Mouse (Mus musculus): ENCODE data around the gene Rnf103. TPM values are rescaled to one million over a fixed set of nuclear protein-coding genes. Genes with fewer than 3 reads are reported as not detected.
"Not testable (repeated sequence)": the region's sequence is repeated elsewhere in the genome, so short reads cannot be mapped to it uniquely, and the experiment has no call there.

Gene Rnf103
- 13.1 and 13.8 TPM in 2 replicates for polyA plus RNA-seq (2015; fragmentation: Nextera tagmentation; extraction: Ambion mirVana)

- peak; percentile 98 for ATAC-seq (replicated peaks; ENCODE audit: extremely low read depth, insufficient read depth, low FRiP score)
- Histone ChIP-seq H3K36me3 (ENCODE audit: control insufficient read depth, insufficient read depth) (peaks cover 9% of the 10 kb centered on the region; the same call in 1 of the 2 replicates), H3K27me3 (ENCODE audit: control insufficient read depth, insufficient read depth, low read length) (no peaks in the 10 kb centered on the region), H3K4me1 (ENCODE audit: control insufficient read depth, insufficient read depth, low read length) (peaks cover 12% of the 10 kb centered on the region), H3K4me2 (ENCODE audit: low read depth, low read length) (peak within 1 kb of the TSS; percentile 66), H3K9ac (ENCODE audit: low read length) (peak within 1 kb of the TSS; percentile 100), H3K4me3 (ENCODE audit: low read length) (peak within 1 kb of the TSS; percentile 88), H3K9me3 (replicated peaks; ENCODE audit: control insufficient read depth, low read length) (no peaks in the 10 kb centered on the region), H3K27ac (ENCODE audit: low read length) (peak within 1 kb of the TSS; percentile 98)
- WGBS: under 1% methylated on average over 69 of the region's 79 CpGs
These were observed at the start of gene Rnf103 for GRCm38 (mm10) chr6:71493675-71494340. Gene Rnf103 (plus strand): TSS chr6:71493894.

GRCm38 (mm10) chr6:71444756-71445155, 48.9 kb upstream of the Rnf103 start:
- no peaks in the 10 kb centered on the region for H3K27me3 ChIP-seq (ENCODE audit: control insufficient read depth, insufficient read depth, low read length)
- no peak overlapping the region for H3K27ac ChIP-seq (ENCODE audit: low read length)
- no peak overlapping the region for H3K4me2 ChIP-seq (ENCODE audit: low read depth, low read length)
- no peak overlapping the region for H3K9ac ChIP-seq (ENCODE audit: low read length)
- H3K4me1 ChIP-seq (ENCODE audit: control insufficient read depth, insufficient read depth, low read length): peaks cover 4% of the 10 kb centered on the region
- ATAC-seq (replicated peaks; ENCODE audit: extremely low read depth, insufficient read depth, low FRiP score): no peak
- WGBS: 52% methylated on average over 1 of the region's 1 CpGs
- no peak overlapping the region for H3K4me3 ChIP-seq (ENCODE audit: low read length)
- H3K36me3 ChIP-seq (ENCODE audit: control insufficient read depth, insufficient read depth): no peaks in the 10 kb centered on the region
- H3K9me3 ChIP-seq (replicated peaks; ENCODE audit: control insufficient read depth, low read length): no peaks in the 10 kb centered on the region

- Histone ChIP-seq H3K4me2 (ENCODE audit: low read depth, low read length) (no peak overlapping the region), H3K4me3 (ENCODE audit: low read length) (no peak overlapping the region), H3K9me3 (replicated peaks; ENCODE audit: control insufficient read depth, low read length) (no peaks in the 10 kb centered on the region), H3K9ac (ENCODE audit: low read length) (no peak overlapping the region), H3K4me1 (ENCODE audit: control insufficient read depth, insufficient read depth, low read length) (peaks cover 4% of the 10 kb centered on the region), H3K36me3 (ENCODE audit: control insufficient read depth, insufficient read depth) (no peaks in the 10 kb centered on the region), H3K27ac (ENCODE audit: low read length) (no peak overlapping the region), H3K27me3 (ENCODE audit: control insufficient read depth, insufficient read depth, low read length) (no peaks in the 10 kb centered on the region)
- 75% methylated on average over 6 of the region's 6 CpGs for WGBS
- no peak for ATAC-seq (replicated peaks; ENCODE audit: extremely low read depth, insufficient read depth, low FRiP score)
These were observed 48.1 kb upstream of the Rnf103 start for GRCm38 (mm10) chr6:71445560-71445959.

- H3K4me2 ChIP-seq (ENCODE audit: low read depth, low read length): no peak overlapping the region
- H3K9me3 ChIP-seq (replicated peaks; ENCODE audit: control insufficient read depth, low read length): no peaks in the 10 kb centered on the region
- no peak overlapping the region for H3K27ac ChIP-seq (ENCODE audit: low read length)
- 68% methylated on average over 2 of the region's 2 CpGs for WGBS
- no peak overlapping the region for H3K9ac ChIP-seq (ENCODE audit: low read length)
- no peak overlapping the region for H3K4me3 ChIP-seq (ENCODE audit: low read length)
- no peak for ATAC-seq (replicated peaks; ENCODE audit: extremely low read depth, insufficient read depth, low FRiP score)
- no peaks in the 10 kb centered on the region for H3K36me3 ChIP-seq (ENCODE audit: control insufficient read depth, insufficient read depth)
- no peaks in the 10 kb centered on the region for H3K4me1 ChIP-seq (ENCODE audit: control insufficient read depth, insufficient read depth, low read length)
- no peaks in the 10 kb centered on the region for H3K27me3 ChIP-seq (ENCODE audit: control insufficient read depth, insufficient read depth, low read length)
These were observed 40.9 kb upstream of the Rnf103 start for GRCm38 (mm10) chr6:71452792-71453191.

GRCm38 (mm10) chr6:71453983-71454739, 39.5 kb upstream of the Rnf103 start:
- H3K27me3 ChIP-seq (ENCODE audit: control insufficient read depth, insufficient read depth, low read length); ATAC-seq (replicated peaks; ENCODE audit: extremely low read depth, insufficient read depth, low FRiP score); H3K36me3 ChIP-seq (ENCODE audit: control insufficient read depth, insufficient read depth); H3K9ac ChIP-seq (ENCODE audit: low read length); H3K4me1 ChIP-seq (ENCODE audit: control insufficient read depth, insufficient read depth, low read length); H3K27ac ChIP-seq (ENCODE audit: low read length); H3K4me2 ChIP-seq (ENCODE audit: low read depth, low read length); H3K9me3 ChIP-seq (replicated peaks; ENCODE audit: control insufficient read depth, low read length); H3K4me3 ChIP-seq (ENCODE audit: low read length): not testable (repeated sequence)

GRCm38 (mm10) chr6:71457956-71458608, 35.6 kb upstream of the Rnf103 start:
- no peaks in the 10 kb centered on the region for H3K36me3 ChIP-seq (ENCODE audit: control insufficient read depth, insufficient read depth)
- no peak overlapping the region for H3K9ac ChIP-seq (ENCODE audit: low read length)
- H3K9me3 ChIP-seq (replicated peaks; ENCODE audit: control insufficient read depth, low read length): no peaks in the 10 kb centered on the region
- no peak overlapping the region for H3K27ac ChIP-seq (ENCODE audit: low read length)
- H3K27me3 ChIP-seq (ENCODE audit: control insufficient read depth, insufficient read depth, low read length): no peaks in the 10 kb centered on the region
- no peak overlapping the region for H3K4me2 ChIP-seq (ENCODE audit: low read depth, low read length)
- no peaks in the 10 kb centered on the region for H3K4me1 ChIP-seq (ENCODE audit: control insufficient read depth, insufficient read depth, low read length)
- H3K4me3 ChIP-seq (ENCODE audit: low read length): no peak overlapping the region
- WGBS: 58% methylated on average over 8 of the region's 8 CpGs
- no peak for ATAC-seq (replicated peaks; ENCODE audit: extremely low read depth, insufficient read depth, low FRiP score)

- Histone ChIP-seq H3K4me3 (ENCODE audit: low read length) (no peak overlapping the region), H3K27ac (ENCODE audit: low read length) (no peak overlapping the region), H3K36me3 (ENCODE audit: control insufficient read depth, insufficient read depth) (no peaks in the 10 kb centered on the region), H3K9ac (ENCODE audit: low read length) (no peak overlapping the region), H3K4me1 (ENCODE audit: control insufficient read depth, insufficient read depth, low read length) (no peaks in the 10 kb centered on the region), H3K9me3 (replicated peaks; ENCODE audit: control insufficient read depth, low read length) (no peaks in the 10 kb centered on the region), H3K27me3 (ENCODE audit: control insufficient read depth, insufficient read depth, low read length) (no peaks in the 10 kb centered on the region), H3K4me2 (ENCODE audit: low read depth, low read length) (no peak overlapping the region)
- no peak for ATAC-seq (replicated peaks; ENCODE audit: extremely low read depth, insufficient read depth, low FRiP score)
- WGBS: 89% methylated on average over 3 of the region's 3 CpGs
These were observed 28.5 kb upstream of the Rnf103 start for GRCm38 (mm10) chr6:71465146-71465545.

- Histone ChIP-seq H3K9me3 (replicated peaks; ENCODE audit: control insufficient read depth, low read length) (no peaks in the 10 kb centered on the region), H3K4me3 (ENCODE audit: low read length) (no peak overlapping the region), H3K27ac (ENCODE audit: low read length) (no peak overlapping the region), H3K27me3 (ENCODE audit: control insufficient read depth, insufficient read depth, low read length) (no peaks in the 10 kb centered on the region), H3K4me1 (ENCODE audit: control insufficient read depth, insufficient read depth, low read length) (no peaks in the 10 kb centered on the region), H3K36me3 (ENCODE audit: control insufficient read depth, insufficient read depth) (no peaks in the 10 kb centered on the region), H3K4me2 (ENCODE audit: low read depth, low read length) (no peak overlapping the region), H3K9ac (ENCODE audit: low read length) (no peak overlapping the region)
- ATAC-seq (replicated peaks; ENCODE audit: extremely low read depth, insufficient read depth, low FRiP score): no peak
- WGBS: 75% methylated on average over 4 of the region's 4 CpGs
These were observed 25.9 kb upstream of the Rnf103 start for GRCm38 (mm10) chr6:71467766-71468165.

GRCm38 (mm10) chr6:71469291-71469690, 24.4 kb upstream of the Rnf103 start:
- no peaks in the 10 kb centered on the region for H3K9me3 ChIP-seq (replicated peaks; ENCODE audit: control insufficient read depth, low read length)
- no peak overlapping the region for H3K27ac ChIP-seq (ENCODE audit: low read length)
- WGBS: 38% methylated on average over 3 of the region's 3 CpGs
- H3K36me3 ChIP-seq (ENCODE audit: control insufficient read depth, insufficient read depth): no peaks in the 10 kb centered on the region
- H3K9ac ChIP-seq (ENCODE audit: low read length): no peak overlapping the region
- no peak overlapping the region for H3K4me2 ChIP-seq (ENCODE audit: low read depth, low read length)
- ATAC-seq (replicated peaks; ENCODE audit: extremely low read depth, insufficient read depth, low FRiP score): no peak
- H3K27me3 ChIP-seq (ENCODE audit: control insufficient read depth, insufficient read depth, low read length): no peaks in the 10 kb centered on the region
- H3K4me1 ChIP-seq (ENCODE audit: control insufficient read depth, insufficient read depth, low read length): no peaks in the 10 kb centered on the region
- no peak overlapping the region for H3K4me3 ChIP-seq (ENCODE audit: low read length)

Measured in heart, embryonic 16.5 days (tissue).